Mouse (Mus musculus) ES-E14 (cell line): ENCODE results near the gene Mical2.

Experiments used
- CHD2 ChIP-seq: IDR thresholded peaks from 2 replicates; pipeline ENCODE4 v1.6.1; 2014; ENCODE audit warnings: mild to moderate bottlenecking, low read depth, low read length, inconsistent platforms
- HCFC1 ChIP-seq: IDR thresholded peaks from 2 replicates; pipeline ENCODE4 v1.6.1; 2012; ENCODE audit warnings: low read length, inconsistent platforms, borderline replicate concordance; ENCODE audit not compliant: insufficient read depth
- MAFK ChIP-seq: IDR thresholded peaks from 2 replicates; pipeline ENCODE4 v1.6.1; 2014; ENCODE audit warnings: mild to moderate bottlenecking, low read depth, low read length, inconsistent platforms; ENCODE audit not compliant: insufficient read depth
- ZC3H11A ChIP-seq: IDR thresholded peaks from 2 replicates; pipeline ENCODE4 v1.6.1; 2012; ENCODE audit warnings: low read depth, mild to moderate bottlenecking, inconsistent platforms, low read length, borderline replicate concordance
- ZNF384 ChIP-seq: IDR thresholded peaks from 2 replicates; pipeline ENCODE4 v1.6.1; 2012; ENCODE audit warnings: low read depth, low read length, inconsistent platforms

GRCm38 (mm10) chr7:112278648-112279047 lies 53.0 kb downstream of the Mical2 start:
- no peak for TF ChIP-seq ZC3H11A
- TF ChIP-seq HCFC1: no peak
- TF ChIP-seq MAFK: no peak
- TF ChIP-seq ZNF384: no peak
- no peak for TF ChIP-seq CHD2
